Mouse (Mus musculus) bone marrow, adult 2 months (tissue): ENCODE measurements around the gene Spty2d1.

Experiments
- CTCF ChIP-seq: fragments of 200-500 bp; IDR thresholded peaks from 2 replicates; pipeline ENCODE4 v1.5.1; 2011; ENCODE audit warnings: low read length, control low read depth; ENCODE audit not compliant: control insufficient read depth, insufficient read depth
- POLR2A ChIP-seq: fragments of 200-500 bp; IDR thresholded peaks from 2 replicates; pipeline ENCODE4 v1.6.1; 2011; ENCODE audit warnings: low read depth, mild to moderate bottlenecking, control low read depth, low read length, borderline replicate concordance; ENCODE audit not compliant: control insufficient read depth

DNA sequence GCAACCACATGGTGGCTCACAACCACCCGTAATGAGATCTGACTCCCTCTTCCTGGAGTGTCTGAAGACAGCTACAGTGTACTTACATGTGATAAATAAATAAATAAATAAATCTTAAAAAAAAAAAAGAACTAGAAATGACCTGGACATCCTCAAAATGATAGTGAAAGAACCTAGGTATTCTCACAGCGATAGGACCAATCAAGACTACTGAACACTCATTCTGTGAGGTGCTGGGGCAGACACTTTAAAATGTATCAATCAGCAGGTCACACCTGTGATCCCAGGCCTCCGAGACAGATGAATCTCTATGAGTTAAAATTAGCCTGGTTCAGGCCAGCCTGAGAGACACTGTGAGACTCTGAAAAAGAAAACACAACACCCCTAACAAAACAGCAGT lies 8.4 kb upstream of the Spty2d1 start:
- TF ChIP-seq CTCF (no peak), POLR2A (no peak)
